Comparison of ENCODE assay signal across 17 mouse cellular contexts in genomic region chr11:38715697-38716096, GRCm38 (mm10).
"Had no signal": no experiment of that assay in that cellular context is flagged by ENCODE, and none has a peak within 500 bp of the region (broad histone marks: within the 10 kb centered on the region; RNA-seq: fewer than 3 reads in every experiment).

No protein-coding gene starts in this region.

- H3K4me2 ChIP-seq: limb, embryonic 12.5 days; liver, embryonic 13.5 days; lung, embryonic 15.5 days; midbrain, embryonic 11.5 days; midbrain, embryonic 15.5 days; neural tube, embryonic 13.5 days; stomach, embryonic 15.5 days had no signal

- H3K9me3 ChIP-seq: limb, embryonic 12.5 days; liver, embryonic 13.5 days; lung, embryonic 15.5 days; megakaryocyte, embryonic 14.5 days; midbrain, embryonic 15.5 days; neural tube, embryonic 13.5 days; stomach, embryonic 15.5 days had no signal

- H3K9ac ChIP-seq: limb, embryonic 12.5 days; liver, embryonic 13.5 days; liver, postnatal 0 days; lung, embryonic 15.5 days; midbrain, embryonic 15.5 days; neural tube, embryonic 13.5 days; stomach, embryonic 15.5 days had no signal

- ATAC-seq: intestine, postnatal 0 days; liver, postnatal 0 days; midbrain, embryonic 15.5 days had no signal

- H3K27me3 ChIP-seq: limb, embryonic 12.5 days; liver, embryonic 13.5 days; lung, embryonic 15.5 days; megakaryocyte, embryonic 14.5 days; midbrain, embryonic 15.5 days; neural tube, embryonic 13.5 days; stomach, embryonic 15.5 days had no signal

- H3K36me3 ChIP-seq: limb, embryonic 12.5 days; liver, embryonic 13.5 days; lung, embryonic 15.5 days; midbrain, embryonic 15.5 days; neural tube, embryonic 13.5 days; stomach, embryonic 15.5 days had no signal

- H3K27ac ChIP-seq: limb, embryonic 12.5 days; liver, embryonic 13.5 days; lung, embryonic 15.5 days; macrophage; midbrain, embryonic 15.5 days; neural tube, embryonic 13.5 days; stomach, embryonic 15.5 days had no signal

- H3K4me1 ChIP-seq: limb, embryonic 12.5 days; liver, embryonic 13.5 days; lung, embryonic 15.5 days; megakaryocyte, embryonic 14.5 days; midbrain, embryonic 15.5 days; neural tube, embryonic 13.5 days; stomach, embryonic 15.5 days had no signal

- H3K4me3 ChIP-seq: limb, embryonic 12.5 days; liver, embryonic 13.5 days; lung, embryonic 15.5 days; megakaryocyte, embryonic 14.5 days; midbrain, embryonic 15.5 days; neural tube, embryonic 13.5 days; stomach, embryonic 15.5 days had no signal

- DNase-seq: kidney, adult 8-10 months; kidney, postnatal 25 days; liver; liver, embryonic 13.5 days; liver, postnatal 0 days; lung, postnatal 14 days; right cerebral cortex, postnatal 14 days; thymus, postnatal 36 days had no signal
